Mouse (Mus musculus): ENCODE measurements around the gene Cotl1. TPM values are rescaled to one million over a fixed set of nuclear protein-coding genes. Genes with fewer than 3 reads are reported as not detected.
A peak's percentile ranks its signal among the peaks of the same experiment; 100 is the strongest.

The Cotl1 gene
- polyA plus RNA-seq, 1 experiment from 2014 or later = 458 TPM

DNA sequence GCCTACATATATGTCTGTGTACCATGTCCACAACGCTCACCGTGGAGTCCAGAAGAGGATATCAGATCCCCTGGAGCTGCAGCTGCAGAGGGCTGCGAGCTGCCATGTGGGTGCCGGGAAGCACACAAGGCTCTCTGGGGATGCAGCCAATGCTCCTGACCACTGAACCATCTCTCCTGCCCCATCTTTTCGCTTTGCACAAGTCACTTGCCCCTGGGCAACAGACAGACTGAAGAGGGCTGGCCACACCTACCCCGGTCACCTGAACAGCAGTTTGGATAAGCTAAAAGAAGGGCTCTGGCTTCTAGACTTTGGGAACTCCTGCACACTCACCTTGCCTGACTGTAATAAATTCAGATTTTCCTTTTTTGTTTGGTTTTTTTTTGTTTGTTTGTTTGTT, 18.7 kb downstream of the Cotl1 start:
- Histone ChIP-seq H3K27me3 (ENCODE audit: control insufficient read depth, insufficient read depth, low read length) (no peaks in the 10 kb centered on the region), H3K36me3 (ENCODE audit: control insufficient read depth, insufficient read depth, low read length) (0 out of 2 replicates have a peak, but pooled peaks cover 2% of the 10 kb centered on the region), H3K4me3 (ENCODE audit: low read depth, low read length) (no peak overlapping the region), H3K27ac (ENCODE audit: low read depth, low read length) (no peak overlapping the region), H3K4me2 (replicated peaks; ENCODE audit: low read depth, low read length) (no peak overlapping the region), H3K9me3 (ENCODE audit: control insufficient read depth, low read length) (no peaks in the 10 kb centered on the region), H3K9ac (ENCODE audit: low read depth, low read length) (no peak overlapping the region), H3K4me1 (replicated peaks; ENCODE audit: control insufficient read depth, insufficient read depth, low read length) (no peaks in the 10 kb centered on the region)
- 96% methylated on average over 6 of the region's 6 CpGs for WGBS
- DNase-seq (ENCODE audit: low spot score) (no peak), ATAC-seq (ENCODE audit: low FRiP score) (no peak)

DNA sequence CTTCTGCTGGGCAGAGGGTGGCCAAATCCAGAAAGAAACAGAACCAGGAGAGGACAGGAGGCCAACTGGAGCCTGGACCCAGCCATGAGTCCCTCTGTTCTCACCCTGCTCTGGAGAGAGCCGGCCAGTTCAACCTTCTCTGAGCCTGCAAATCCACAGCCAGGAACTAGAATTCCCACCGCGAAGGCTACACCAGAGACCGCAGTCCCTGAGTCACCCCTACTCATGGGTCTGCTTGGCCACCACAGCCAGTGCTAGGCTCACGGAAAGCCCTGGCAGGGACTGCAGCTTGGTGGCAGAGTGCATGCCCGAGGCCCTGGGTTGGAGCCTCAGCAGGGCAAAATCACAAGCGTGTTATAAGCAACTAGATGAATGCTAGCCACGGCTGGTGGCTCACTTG, 20.4 kb downstream of the Cotl1 start:
- no peak overlapping the region for H3K9ac ChIP-seq (ENCODE audit: low read depth, low read length)
- DNase-seq (ENCODE audit: low spot score) (no peak), ATAC-seq (ENCODE audit: low FRiP score) (no peak)
- 0 out of 2 replicates have a peak, but pooled peaks cover 6% of the 10 kb centered on the region for H3K36me3 ChIP-seq (ENCODE audit: control insufficient read depth, insufficient read depth, low read length)
- no peak overlapping the region for H3K27ac ChIP-seq (ENCODE audit: low read depth, low read length)
- no peaks in the 10 kb centered on the region for H3K4me1 ChIP-seq (replicated peaks; ENCODE audit: control insufficient read depth, insufficient read depth, low read length)
- 93% methylated on average over 8 of the region's 8 CpGs for WGBS
- no peak overlapping the region for H3K4me2 ChIP-seq (replicated peaks; ENCODE audit: low read depth, low read length)
- no peaks in the 10 kb centered on the region for H3K9me3 ChIP-seq (ENCODE audit: control insufficient read depth, low read length)
- no peak overlapping the region for H3K4me3 ChIP-seq (ENCODE audit: low read depth, low read length)
- no peaks in the 10 kb centered on the region for H3K27me3 ChIP-seq (ENCODE audit: control insufficient read depth, insufficient read depth, low read length)

DNA sequence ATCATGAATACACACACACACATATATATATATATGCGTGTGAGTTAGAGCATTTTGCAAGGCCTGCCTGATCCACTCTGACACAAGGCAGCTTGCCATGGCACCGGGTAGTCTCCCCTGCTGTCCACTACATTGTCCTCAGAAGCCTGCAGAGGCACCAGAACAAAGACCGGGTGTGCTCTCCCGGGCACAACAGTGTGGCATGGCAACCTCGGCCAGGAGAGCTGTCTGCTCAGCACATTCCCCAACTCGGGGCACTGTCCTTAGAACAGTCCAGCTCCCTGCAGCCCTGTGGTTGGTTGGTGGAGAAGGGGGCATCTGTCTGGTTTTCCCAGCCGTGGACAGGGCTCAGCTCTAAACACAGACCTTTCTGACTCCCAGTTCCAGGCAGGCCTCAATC, 21.0 kb downstream of the Cotl1 start:
- ATAC-seq (ENCODE audit: low FRiP score) (no peak), DNase-seq (ENCODE audit: low spot score) (no peak)
- no peak overlapping the region for H3K27ac ChIP-seq (ENCODE audit: low read depth, low read length)
- H3K9ac ChIP-seq (ENCODE audit: low read depth, low read length) = no peak overlapping the region
- H3K4me2 ChIP-seq (replicated peaks; ENCODE audit: low read depth, low read length) = no peak overlapping the region
- H3K4me3 ChIP-seq (ENCODE audit: low read depth, low read length) = no peak overlapping the region
- 71% methylated on average over 7 of the region's 7 CpGs for WGBS
- 0 out of 2 replicates have a peak, but pooled peaks cover 6% of the 10 kb centered on the region for H3K36me3 ChIP-seq (ENCODE audit: control insufficient read depth, insufficient read depth, low read length)
- no peaks in the 10 kb centered on the region for H3K27me3 ChIP-seq (ENCODE audit: control insufficient read depth, insufficient read depth, low read length)
- H3K4me1 ChIP-seq (replicated peaks; ENCODE audit: control insufficient read depth, insufficient read depth, low read length) = no peaks in the 10 kb centered on the region
- H3K9me3 ChIP-seq (ENCODE audit: control insufficient read depth, low read length) = no peaks in the 10 kb centered on the region

DNA sequence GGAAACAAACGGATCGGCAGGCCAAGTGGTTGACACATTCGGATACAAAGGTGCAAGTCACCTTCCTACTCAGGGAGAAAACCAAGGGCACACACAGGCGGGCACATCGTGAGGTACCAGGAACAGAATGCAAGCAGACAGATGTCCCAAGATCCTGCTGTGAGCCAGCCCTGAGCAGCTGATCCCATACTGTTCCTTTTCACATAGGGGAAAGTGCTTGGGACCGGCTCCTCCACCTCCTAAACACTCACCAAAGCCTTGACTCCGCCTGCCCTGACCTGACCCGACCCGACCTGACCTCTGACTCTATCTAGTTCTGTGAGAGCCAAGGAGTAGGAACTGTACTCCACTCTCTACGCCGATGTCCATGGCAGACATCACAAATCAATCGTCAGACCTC, 22.9 kb downstream of the Cotl1 start:
- 26% methylated on average over 12 of the region's 12 CpGs for WGBS
- ATAC-seq (ENCODE audit: low FRiP score) = no peak

DNA sequence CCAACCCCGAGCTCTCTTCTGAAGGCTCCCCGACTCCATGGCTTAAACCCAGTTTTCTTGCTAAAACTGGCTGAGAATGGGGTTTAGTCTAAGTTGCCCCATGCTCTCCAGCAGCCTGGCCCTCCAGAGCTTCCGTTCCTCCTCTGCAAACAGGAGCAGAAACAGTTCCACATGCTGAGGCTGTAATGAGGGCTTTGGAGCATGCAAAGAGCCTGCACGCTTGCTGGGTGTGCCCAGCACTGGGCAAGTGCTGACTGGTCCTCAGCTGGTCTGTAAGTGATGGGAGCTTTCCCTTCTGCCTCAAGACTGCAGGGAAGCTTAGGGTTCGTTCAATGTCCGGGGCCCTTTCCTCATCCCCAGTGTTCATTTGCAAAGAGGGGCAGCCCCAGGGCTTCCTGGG, 24.1 kb downstream of the Cotl1 start:
- no peak for DNase-seq (ENCODE audit: low spot score)
- ATAC-seq (ENCODE audit: low FRiP score) = no peak
- H3K9me3 ChIP-seq (ENCODE audit: control insufficient read depth, low read length) = no peaks in the 10 kb centered on the region
- no peaks in the 10 kb centered on the region for H3K27me3 ChIP-seq (ENCODE audit: control insufficient read depth, insufficient read depth, low read length)
- 0 out of 2 replicates have a peak, but pooled peaks cover 3% of the 10 kb centered on the region for H3K4me1 ChIP-seq (replicated peaks; ENCODE audit: control insufficient read depth, insufficient read depth, low read length)
- no peak overlapping the region for H3K27ac ChIP-seq (ENCODE audit: low read depth, low read length)
- WGBS = 76% methylated on average over 6 of the region's 6 CpGs
- no peak overlapping the region for H3K4me2 ChIP-seq (replicated peaks; ENCODE audit: low read depth, low read length)
- H3K9ac ChIP-seq (ENCODE audit: low read depth, low read length) = no peak overlapping the region
- no peak overlapping the region for H3K4me3 ChIP-seq (ENCODE audit: low read depth, low read length)
- 0 out of 2 replicates have a peak, but pooled peaks cover 3% of the 10 kb centered on the region for H3K36me3 ChIP-seq (ENCODE audit: control insufficient read depth, insufficient read depth, low read length)

More for the DNA sequence above, 22.9 kb downstream of the Cotl1 start:
- Histone ChIP-seq H3K4me2 (replicated peaks; ENCODE audit: low read depth, low read length) (no peak overlapping the region), H3K27me3 (ENCODE audit: control insufficient read depth, insufficient read depth, low read length) (no peaks in the 10 kb centered on the region), H3K36me3 (ENCODE audit: control insufficient read depth, insufficient read depth, low read length) (0 out of 2 replicates have a peak, but pooled peaks cover 6% of the 10 kb centered on the region), H3K27ac (ENCODE audit: low read depth, low read length) (no peak overlapping the region), H3K4me3 (ENCODE audit: low read depth, low read length) (no peak overlapping the region), H3K9ac (ENCODE audit: low read depth, low read length) (no peak overlapping the region), H3K4me1 (replicated peaks; ENCODE audit: control insufficient read depth, insufficient read depth, low read length) (0 out of 2 replicates have a peak, but pooled peaks cover 3% of the 10 kb centered on the region), H3K9me3 (ENCODE audit: control insufficient read depth, low read length) (no peaks in the 10 kb centered on the region)
- no peak for DNase-seq (ENCODE audit: low spot score)

DNA sequence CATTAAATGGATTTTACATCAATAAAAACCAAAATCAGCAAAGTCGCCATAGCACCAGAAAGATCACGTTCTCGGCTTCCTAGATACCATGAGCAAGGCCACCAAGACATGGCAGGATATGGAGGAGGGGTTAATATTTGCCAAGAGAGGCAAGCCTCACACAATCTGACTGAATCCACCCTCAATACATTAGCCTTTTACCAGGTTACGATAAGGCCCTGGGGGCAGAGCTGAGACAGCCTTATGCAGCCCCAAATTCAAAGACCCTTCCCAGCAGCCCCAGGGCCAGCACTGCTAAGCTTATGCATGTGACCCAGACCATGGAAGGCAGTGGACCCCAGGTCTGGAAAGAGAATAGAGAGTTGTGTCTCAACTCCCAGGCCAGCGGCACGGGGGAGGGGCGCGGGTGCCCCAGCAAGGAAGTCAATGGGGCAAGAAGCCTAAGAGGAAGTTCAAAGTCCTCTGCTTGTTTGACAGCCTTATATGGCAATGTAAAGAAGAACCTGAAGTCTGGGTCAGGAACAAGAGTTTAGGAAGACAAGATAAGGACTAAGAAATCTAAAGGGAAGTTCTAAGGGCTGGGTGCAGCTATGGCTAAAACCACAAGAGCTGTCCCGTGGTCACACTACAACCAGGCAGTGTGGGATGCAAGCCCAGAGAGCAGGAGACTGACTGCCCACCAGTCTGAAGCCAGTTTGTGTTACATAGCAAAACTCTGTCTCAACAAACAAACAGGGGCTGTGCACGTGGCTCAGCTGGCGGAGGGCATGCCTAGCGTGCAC, 27.5 kb downstream of the Cotl1 start:
- no peak for ATAC-seq (ENCODE audit: low FRiP score)
- 77% methylated on average over 12 of the region's 12 CpGs for WGBS
- Histone ChIP-seq H3K27me3 (ENCODE audit: control insufficient read depth, insufficient read depth, low read length) (no peaks in the 10 kb centered on the region), H3K9me3 (ENCODE audit: control insufficient read depth, low read length) (no peaks in the 10 kb centered on the region), H3K4me1 (replicated peaks; ENCODE audit: control insufficient read depth, insufficient read depth, low read length) (peaks cover 5% of the 10 kb centered on the region; the same call in 1 of the 2 replicates), H3K4me2 (replicated peaks; ENCODE audit: low read depth, low read length) (no peak overlapping the region), H3K27ac (ENCODE audit: low read depth, low read length) (0 out of 2 replicates have a peak overlapping the region, but pooled peaks have one; percentile 4), H3K36me3 (ENCODE audit: control insufficient read depth, insufficient read depth, low read length) (0 out of 2 replicates have a peak, but pooled peaks cover 6% of the 10 kb centered on the region), H3K9ac (ENCODE audit: low read depth, low read length) (no peak overlapping the region), H3K4me3 (ENCODE audit: low read depth, low read length) (no peak overlapping the region)
- DNase-seq (ENCODE audit: low spot score) = no peak

DNA sequence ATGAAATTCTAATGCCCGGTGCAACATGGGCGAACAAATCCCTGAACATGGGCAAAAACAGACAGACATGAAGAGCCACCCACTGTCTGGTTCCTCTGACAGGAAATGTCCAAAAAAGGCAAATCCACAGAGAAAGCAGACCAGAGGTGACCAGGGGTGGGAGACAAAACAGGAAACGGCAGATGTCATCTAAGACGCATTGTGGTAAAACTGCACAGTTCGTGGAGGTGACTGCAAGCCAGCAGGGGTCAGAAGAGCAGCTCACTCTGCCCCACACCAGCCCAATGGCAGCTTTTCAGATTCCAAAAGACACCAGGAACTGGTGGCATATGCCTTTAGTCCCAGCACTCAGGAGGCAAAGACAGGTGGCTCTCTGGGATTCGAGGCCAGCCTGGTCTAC, 28.4 kb downstream of the Cotl1 start:
- Histone ChIP-seq H3K27me3 (ENCODE audit: control insufficient read depth, insufficient read depth, low read length) (no peaks in the 10 kb centered on the region), H3K4me1 (replicated peaks; ENCODE audit: control insufficient read depth, insufficient read depth, low read length) (peaks cover 5% of the 10 kb centered on the region; the same call in 1 of the 2 replicates), H3K4me2 (replicated peaks; ENCODE audit: low read depth, low read length) (no peak overlapping the region), H3K9ac (ENCODE audit: low read depth, low read length) (no peak overlapping the region), H3K27ac (ENCODE audit: low read depth, low read length) (0 out of 2 replicates have a peak overlapping the region, but pooled peaks have one; percentile 10), H3K9me3 (ENCODE audit: control insufficient read depth, low read length) (no peaks in the 10 kb centered on the region), H3K4me3 (ENCODE audit: low read depth, low read length) (no peak overlapping the region), H3K36me3 (ENCODE audit: control insufficient read depth, insufficient read depth, low read length) (0 out of 2 replicates have a peak, but pooled peaks cover 6% of the 10 kb centered on the region)
- ATAC-seq (ENCODE audit: low FRiP score) (no peak), DNase-seq (ENCODE audit: low spot score) (no peak)
- WGBS = 54% methylated on average over 6 of the region's 6 CpGs

DNA sequence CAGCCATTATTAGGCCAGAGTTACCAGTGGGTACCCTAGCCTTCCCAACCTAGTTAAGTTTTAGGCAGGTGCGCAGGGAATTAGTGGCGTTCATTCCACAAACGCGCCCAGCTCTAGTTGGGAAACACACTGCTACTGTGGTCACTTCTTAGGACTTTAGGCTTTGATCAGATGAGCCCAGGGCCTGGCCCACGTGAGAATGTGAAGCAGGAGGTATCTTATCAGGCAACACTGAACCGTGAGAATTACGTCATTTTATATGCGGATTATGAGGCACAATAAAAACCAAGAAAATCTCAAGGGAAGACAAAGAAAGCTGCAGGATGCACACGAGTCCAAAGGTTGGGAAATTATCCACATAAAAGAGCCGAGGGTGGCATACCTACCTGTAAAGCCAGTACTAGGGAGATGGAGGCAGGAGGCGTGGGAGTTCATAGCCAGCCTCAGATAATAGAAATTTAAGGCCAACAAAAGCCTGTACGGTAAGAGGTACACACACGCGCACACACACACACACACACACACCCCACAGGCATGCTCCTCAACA, 29.3 kb downstream of the Cotl1 start:
- WGBS = 91% methylated on average over 14 of the region's 14 CpGs
- Histone ChIP-seq H3K4me3 (ENCODE audit: low read depth, low read length) (no peak overlapping the region), H3K36me3 (ENCODE audit: control insufficient read depth, insufficient read depth, low read length) (0 out of 2 replicates have a peak, but pooled peaks cover 6% of the 10 kb centered on the region), H3K27ac (ENCODE audit: low read depth, low read length) (no peak overlapping the region), H3K9ac (ENCODE audit: low read depth, low read length) (no peak overlapping the region), H3K27me3 (ENCODE audit: control insufficient read depth, insufficient read depth, low read length) (no peaks in the 10 kb centered on the region), H3K9me3 (ENCODE audit: control insufficient read depth, low read length) (no peaks in the 10 kb centered on the region), H3K4me2 (replicated peaks; ENCODE audit: low read depth, low read length) (no peak overlapping the region), H3K4me1 (replicated peaks; ENCODE audit: control insufficient read depth, insufficient read depth, low read length) (peaks cover 5% of the 10 kb centered on the region; the same call in 1 of the 2 replicates)
- DNase-seq (ENCODE audit: low spot score) = no peak
- no peak for ATAC-seq (ENCODE audit: low FRiP score)
